ENCODE assay signal across 19 mouse cellular contexts in genomic region chr5:131006524-131006923, GRCm38 (mm10).
DNase-seq lines count a peak whose midpoint lies in the region; ATAC-seq and TF ChIP-seq lines count a peak whose summit lies in the region.
"Had no signal": no experiment of that assay in that cellular context is flagged by ENCODE, and none has a peak within 500 bp of the region (broad histone marks: within the 10 kb centered on the region; RNA-seq: fewer than 3 reads in every experiment).

No protein-coding gene starts in this region.

- no peaks in the 10 kb centered on the region for H3K27me3 ChIP-seq in forebrain, postnatal 0 days (ENCODE audit: insufficient read depth, low read length)
- H3K27me3 ChIP-seq in neural tube, embryonic 15.5 days (replicated peaks) = no peaks in the 10 kb centered on the region
- H3K27me3 ChIP-seq: embryonic facial prominence, embryonic 13.5 days; heart, embryonic 15.5 days; Patski had no signal

- H3K9ac ChIP-seq in forebrain, postnatal 0 days = no peak overlapping the region
- no peak overlapping the region for H3K9ac ChIP-seq in neural tube, embryonic 15.5 days (replicated peaks)
- H3K9ac ChIP-seq: embryonic facial prominence, embryonic 13.5 days; heart, embryonic 15.5 days had no signal

- H3K9me3 ChIP-seq in forebrain, postnatal 0 days (ENCODE audit: low read length) = no peaks in the 10 kb centered on the region
- 0 out of 2 replicates have a peak, but pooled peaks cover 5% of the 10 kb centered on the region for H3K9me3 ChIP-seq in neural tube, embryonic 15.5 days (replicated peaks)
- H3K9me3 ChIP-seq: heart, embryonic 15.5 days had no signal

- H3K4me2 ChIP-seq in forebrain, postnatal 0 days (ENCODE audit: low read depth) = no peak overlapping the region
- no peak overlapping the region for H3K4me2 ChIP-seq in neural tube, embryonic 15.5 days
- H3K4me2 ChIP-seq: embryonic facial prominence, embryonic 13.5 days; heart, embryonic 15.5 days had no signal

- no peak for TF ChIP-seq CTCF in layer of hippocampus, adult 2 months (conservative IDR thresholded peaks at IDR 0.05)
- no peak for TF ChIP-seq CTCF in forebrain, postnatal 0 days (IDR thresholded peaks at IDR 0.05; ENCODE audit: low read depth)

- no peaks in the 10 kb centered on the region for H3K4me1 ChIP-seq in forebrain, postnatal 0 days (ENCODE audit: insufficient read depth)
- 0 out of 2 replicates have a peak, but pooled peaks cover 4% of the 10 kb centered on the region for H3K4me1 ChIP-seq in neural tube, embryonic 15.5 days
- H3K4me1 ChIP-seq: embryonic facial prominence, embryonic 13.5 days; heart, embryonic 15.5 days had no signal

- WGBS in forebrain, postnatal 0 days = 39% methylated on average over 3 of the region's 3 CpGs
- 80% methylated on average over 3 of the region's 3 CpGs for WGBS in neural tube, embryonic 15.5 days

- H3K27ac ChIP-seq in layer of hippocampus, adult 2 months = peak overlapping the region; percentile 85
- H3K27ac ChIP-seq in forebrain, postnatal 0 days (ENCODE audit: low read depth, low read length) = 0 out of 2 replicates have a peak overlapping the region, but pooled peaks have one; percentile 36
- H3K27ac ChIP-seq in neural tube, embryonic 15.5 days (replicated peaks) = no peak overlapping the region
- H3K27ac ChIP-seq: embryonic facial prominence, embryonic 13.5 days; gastrocnemius, adult 2 months; heart, embryonic 15.5 days had no signal

- no peak for ATAC-seq in cerebellum, adult (ENCODE audit: insufficient number of reproducible peaks, low FRiP score, low TSS enrichment)
- peak; percentile 59 for ATAC-seq in forebrain, postnatal 0 days
- no peak for ATAC-seq in neural tube, embryonic 15.5 days (ENCODE audit: low FRiP score)
- ATAC-seq: inflammation-experienced regulatory T-cells, adult 6 months; Patski had no signal

- H3K4me3 ChIP-seq in layer of hippocampus, adult 2 months = no peak overlapping the region
- H3K4me3 ChIP-seq in forebrain, postnatal 0 days (ENCODE audit: low read depth, low read length) = no peak overlapping the region
- no peak overlapping the region for H3K4me3 ChIP-seq in neural tube, embryonic 15.5 days (replicated peaks)
- H3K4me3 ChIP-seq: embryonic facial prominence, embryonic 13.5 days; erythroblast, embryonic 14.5 days; gastrocnemius, adult 2 months; heart, embryonic 15.5 days had no signal

- H3K36me3 ChIP-seq in forebrain, postnatal 0 days (ENCODE audit: insufficient read depth) = no peaks in the 10 kb centered on the region
- H3K36me3 ChIP-seq in neural tube, embryonic 15.5 days = no peaks in the 10 kb centered on the region
- H3K36me3 ChIP-seq: embryonic facial prominence, embryonic 13.5 days; heart, embryonic 15.5 days had no signal

- DNase-seq in cerebellum, postnatal 10 days = peak; percentile 86 to 91
- DNase-seq in layer of hippocampus, adult 2 months (ENCODE audit: low spot score in 2 of 2) = peak in 1 of 2 experiments; percentile 57
- DNase-seq in layer of hippocampus, postnatal 25 days (ENCODE audit: extremely low spot score in 1 of 2, low spot score in 1 of 2) = no peak
- DNase-seq in right cerebral cortex, postnatal 10 days (ENCODE audit: low spot score in 2 of 2) = peak; percentile 37 to 47
- DNase-seq in right cerebral cortex, postnatal 36 days (ENCODE audit: low spot score in 2 of 2) = no peak
- peak; percentile 64 for DNase-seq in forebrain, postnatal 0 days
- DNase-seq: adrenal gland, postnatal 36 days; embryo, embryonic 11 days; kidney, adult 18-20 months; kidney, postnatal 4 days; lung, postnatal 4 days had no signal

Comparison
In these comparisons a context has a peak if more than half of its experiments do, and no peak if none do; other contexts are left out.
1. DNase-seq: peak in cerebellum, postnatal 10 days (2 of 2), right cerebral cortex, postnatal 10 days (2 of 2) and forebrain, postnatal 0 days (single experiment); none in layer of hippocampus, postnatal 25 days (0 of 2) and right cerebral cortex, postnatal 36 days (0 of 2).